Mouse (Mus musculus): ENCODE measurements around the gene Tmcc3.
"Not testable (repeated sequence)": the region's sequence is repeated elsewhere in the genome, so short reads cannot be mapped to it uniquely, and the experiment has no call there.

The Tmcc3 gene

DNA sequence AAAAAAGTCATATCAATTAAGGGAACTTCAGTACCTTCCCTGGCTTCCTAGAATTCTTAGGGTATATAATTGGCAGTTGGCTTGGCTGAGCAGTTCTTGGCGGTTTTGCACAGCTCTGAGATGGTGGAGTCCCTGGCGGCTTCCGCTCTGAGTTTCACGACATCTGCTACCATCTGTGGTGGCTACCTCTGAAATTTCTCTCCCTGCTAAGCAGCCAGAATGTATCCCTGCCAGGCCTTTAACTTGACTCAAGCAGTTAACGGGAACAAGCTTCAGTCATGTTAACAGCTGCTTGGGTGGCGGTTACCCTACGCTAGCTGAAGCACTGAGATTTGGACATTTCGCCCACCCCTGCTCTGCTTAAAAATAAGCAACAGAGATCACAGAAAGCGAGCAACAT is 284.0 kb downstream of the Tmcc3 start:
- no peak for DNase-seq

GRCm38 (mm10) chr10:94599846-94600245 is 288.1 kb downstream of the Tmcc3 start:
- DNase-seq = not testable (repeated sequence)

DNA sequence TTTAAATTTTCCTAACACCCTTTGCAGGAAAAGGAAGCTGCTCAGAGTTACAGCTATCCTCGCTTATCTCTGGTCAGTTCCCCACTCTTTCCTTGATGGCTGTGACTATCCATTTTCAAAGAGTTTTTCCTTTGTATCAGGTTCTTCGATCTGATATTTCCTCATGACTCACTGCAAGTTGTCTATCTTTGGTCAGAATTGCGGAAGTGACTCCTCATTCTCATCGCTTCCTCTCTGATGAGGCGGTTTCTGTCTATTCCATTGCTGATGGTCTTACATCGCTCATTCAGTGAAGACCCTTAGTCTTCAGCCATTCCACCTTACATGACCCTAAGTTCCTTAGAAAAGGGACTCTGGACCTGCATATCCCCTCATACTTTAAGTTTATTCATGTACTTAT is 289.3 kb downstream of the Tmcc3 start:
- DNase-seq = no peak

- DNase-seq = no peak
These were observed 293.7 kb downstream of the Tmcc3 start for GRCm38 (mm10) chr10:94605491-94605890.

- DNase-seq = peak; percentile 72
These were observed 297.6 kb downstream of the Tmcc3 start for GRCm38 (mm10) chr10:94609309-94609777.

DNA sequence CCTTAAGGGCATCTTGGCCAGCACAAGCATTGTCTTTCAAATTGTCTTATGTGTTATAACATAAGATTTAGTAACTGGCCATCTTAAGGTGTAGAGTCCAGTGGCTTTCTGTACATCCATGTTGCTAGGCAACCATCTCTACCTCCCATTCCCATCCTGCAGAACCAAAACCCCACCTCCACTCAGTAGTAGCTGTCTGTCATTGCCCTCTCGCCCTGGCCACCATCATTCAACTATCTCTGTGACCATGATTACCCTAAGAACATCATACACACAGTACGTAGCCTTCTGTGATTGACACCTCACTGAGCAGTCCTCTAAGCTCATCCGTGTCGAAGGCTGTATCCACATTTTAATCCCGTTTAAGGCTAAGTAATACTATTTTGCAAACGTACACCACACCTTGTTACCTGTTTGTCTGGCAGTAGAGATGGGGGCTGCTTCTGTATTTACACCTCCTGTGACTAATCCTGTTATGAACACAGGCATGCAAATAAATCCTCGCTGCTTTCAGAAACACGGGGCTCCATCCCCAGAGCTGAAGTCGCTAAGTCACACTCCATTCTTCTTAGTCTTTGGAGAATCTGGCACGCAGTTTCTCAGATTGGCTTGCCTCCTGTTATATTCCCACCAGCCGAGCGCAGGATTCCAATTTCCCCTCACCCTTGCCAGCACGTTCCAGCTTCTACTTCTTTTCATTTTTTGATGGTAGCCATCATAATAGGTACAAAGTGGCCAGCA is 299.6 kb downstream of the Tmcc3 start:
- DNase-seq = no peak

DNA sequence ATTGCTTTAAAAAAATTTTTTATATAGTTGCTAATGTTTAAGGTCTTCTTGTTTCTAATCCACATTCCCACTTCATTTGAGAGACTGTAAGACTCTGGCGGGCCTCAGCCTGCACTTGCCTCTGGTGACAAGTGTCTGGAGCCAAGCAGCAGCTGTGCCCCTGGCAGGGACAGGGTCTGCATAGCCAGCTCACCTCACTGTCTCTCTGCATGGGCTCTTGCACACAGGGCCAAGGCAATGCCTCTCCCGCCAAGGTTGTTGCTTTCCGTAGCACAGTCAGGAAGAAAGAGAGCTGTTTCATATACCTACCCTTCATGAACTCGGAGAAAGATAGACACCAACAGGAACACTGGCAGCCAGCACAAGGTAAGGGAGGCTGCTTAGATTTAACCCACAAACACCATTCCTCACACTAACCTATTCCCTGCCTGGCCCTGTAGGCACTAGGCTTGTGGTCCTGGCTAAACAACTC is 300.3 kb downstream of the Tmcc3 start:
- no peak for DNase-seq

DNA sequence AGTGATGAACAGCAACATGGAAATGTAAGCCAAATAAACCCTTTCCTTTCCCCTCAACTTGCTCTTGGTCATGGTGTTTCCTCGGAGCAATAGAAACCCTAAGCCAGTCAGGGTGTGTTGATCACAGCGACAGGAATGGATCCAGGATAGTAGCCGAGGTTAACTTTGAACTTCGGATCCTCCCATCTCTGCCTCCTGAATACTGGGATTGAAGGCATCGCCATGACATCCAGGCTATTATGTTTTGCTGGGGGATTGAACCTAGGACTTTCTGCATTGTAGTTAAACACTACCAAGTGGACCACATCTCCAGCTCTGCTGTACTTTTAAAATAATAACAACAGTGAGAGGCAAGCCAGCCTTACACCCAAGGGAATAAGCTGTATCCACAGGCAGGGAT is 307.8 kb downstream of the Tmcc3 start:
- no peak for DNase-seq

DNA sequence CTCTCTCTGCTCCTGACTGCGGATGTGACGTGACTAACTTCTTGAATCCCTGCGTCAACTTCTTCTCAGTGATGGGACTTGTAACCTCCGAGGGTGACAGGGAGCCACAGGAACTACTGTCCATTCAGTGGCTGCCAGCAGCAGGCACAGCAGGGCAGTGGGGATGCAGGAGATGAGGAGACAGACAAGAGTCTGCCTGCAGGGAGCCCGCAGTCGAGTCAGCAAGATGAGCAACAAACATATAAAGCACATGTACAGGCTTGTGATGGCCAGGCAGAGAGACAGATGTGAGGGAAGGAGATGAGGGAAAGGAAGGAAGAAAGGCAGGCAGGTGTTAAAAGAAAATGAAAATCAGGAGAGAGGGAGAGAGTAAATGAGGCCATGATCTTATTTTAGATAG is 308.8 kb downstream of the Tmcc3 start:
- no peak for DNase-seq

DNA sequence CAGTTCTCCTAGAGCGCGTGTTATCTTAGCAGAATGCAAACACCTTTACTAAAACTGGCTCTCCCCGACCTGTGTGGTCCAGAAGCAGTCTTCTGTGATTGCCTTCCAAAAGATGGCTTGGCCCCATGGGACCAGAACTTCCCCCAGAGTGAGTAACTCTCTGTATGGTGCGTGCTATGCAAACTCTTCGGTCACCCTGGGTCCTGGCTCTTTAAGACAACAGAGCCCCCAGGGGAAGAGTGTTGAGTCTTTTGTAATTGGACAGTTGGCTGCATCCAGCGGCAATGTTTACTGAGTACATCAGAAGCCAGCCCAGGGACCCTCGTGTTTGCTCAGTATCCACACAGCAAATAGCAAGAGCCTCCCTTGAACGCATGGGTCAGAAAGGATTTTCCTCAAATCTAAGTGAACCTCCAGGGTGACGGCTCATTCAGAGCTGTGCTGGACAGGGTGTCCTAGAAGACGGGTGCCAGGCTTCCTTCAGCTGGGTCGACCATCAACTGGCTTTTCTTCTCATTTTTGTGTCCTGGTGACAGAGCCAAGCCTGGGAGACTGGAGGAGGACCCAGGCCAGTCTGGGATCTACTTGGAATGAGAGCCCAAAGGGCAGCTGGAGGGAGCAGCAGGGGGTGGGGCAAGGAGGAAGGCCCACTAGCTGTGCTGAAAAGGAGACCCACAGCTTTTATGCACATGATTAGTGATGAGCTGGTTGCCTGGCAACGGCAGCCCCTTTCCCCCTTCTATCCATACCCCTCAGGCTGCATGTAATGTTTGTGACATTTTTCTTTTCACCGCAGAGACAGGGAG is 309.9 kb downstream of the Tmcc3 start:
- DNase-seq = no peak

DNA sequence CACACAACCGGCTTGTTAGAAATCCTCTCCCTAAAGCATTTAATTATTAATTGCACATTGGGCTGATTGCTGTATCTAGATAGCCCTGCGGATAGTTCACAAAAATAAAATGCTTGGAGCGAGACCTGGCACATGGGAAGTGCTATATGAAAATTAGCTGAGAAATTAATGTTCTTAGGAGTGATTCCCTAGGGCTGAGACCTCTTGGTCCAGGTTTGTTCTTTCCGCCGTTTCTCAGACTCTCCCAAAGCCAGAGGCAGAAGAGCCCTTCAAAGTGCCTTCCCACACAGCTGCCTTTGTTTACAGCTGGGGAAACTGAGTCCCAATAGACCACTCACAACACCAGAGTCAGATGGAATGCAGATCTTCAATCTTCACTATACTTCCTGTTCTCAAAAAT is 310.5 kb downstream of the Tmcc3 start:
- no peak for DNase-seq

DNA sequence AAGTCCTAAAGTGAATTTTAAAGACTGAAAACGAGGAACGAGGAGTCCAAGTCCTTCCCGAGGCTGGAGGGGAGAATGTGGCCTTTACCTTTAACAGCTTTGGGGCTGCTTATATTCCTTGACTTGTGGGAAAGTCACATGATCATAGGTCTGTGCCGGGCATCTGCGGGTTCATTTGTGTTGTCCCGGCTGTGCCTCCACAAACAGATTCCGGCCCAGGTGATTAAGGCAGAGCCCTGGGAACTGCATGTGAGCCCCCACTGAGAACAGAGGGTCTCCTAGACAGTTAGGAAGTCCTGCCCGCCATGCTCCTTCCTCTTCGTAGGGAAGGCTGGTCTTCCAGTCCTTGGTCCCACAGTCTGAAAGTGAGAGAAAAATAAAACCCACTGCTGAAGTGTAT is 311.1 kb downstream of the Tmcc3 start:
- no peak for DNase-seq

GRCm38 (mm10) chr10:94623617-94624016 is 311.9 kb downstream of the Tmcc3 start:
- peak; percentile 82 for DNase-seq

GRCm38 (mm10) chr10:94625036-94625435 is 313.3 kb downstream of the Tmcc3 start:
- no peak for DNase-seq

DNA sequence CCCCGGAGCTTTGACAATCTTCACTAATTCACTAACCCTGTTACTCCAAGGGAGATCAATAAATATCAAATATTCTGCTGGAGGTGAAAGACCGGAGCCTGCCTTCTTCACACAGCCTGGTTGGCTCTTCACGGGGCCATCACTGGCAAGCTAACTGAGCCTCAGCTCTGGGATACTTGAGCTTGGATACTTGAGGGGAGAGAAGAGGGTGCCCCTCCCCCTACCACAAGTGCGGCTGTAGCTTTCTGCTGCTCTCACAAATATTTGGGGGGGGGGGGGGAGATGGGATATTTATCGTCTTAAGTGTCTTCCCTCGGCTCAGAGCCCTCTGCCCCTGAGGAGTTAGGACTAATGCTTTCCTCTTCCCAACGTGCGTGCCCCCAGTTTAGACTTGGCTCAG is 313.9 kb downstream of the Tmcc3 start:
- DNase-seq = no peak

GRCm38 (mm10) chr10:94630771-94631280 is 319.1 kb downstream of the Tmcc3 start:
- no peak for DNase-seq

GRCm38 (mm10) chr10:94631541-94632113 is 319.9 kb downstream of the Tmcc3 start:
- no peak for DNase-seq

DNA sequence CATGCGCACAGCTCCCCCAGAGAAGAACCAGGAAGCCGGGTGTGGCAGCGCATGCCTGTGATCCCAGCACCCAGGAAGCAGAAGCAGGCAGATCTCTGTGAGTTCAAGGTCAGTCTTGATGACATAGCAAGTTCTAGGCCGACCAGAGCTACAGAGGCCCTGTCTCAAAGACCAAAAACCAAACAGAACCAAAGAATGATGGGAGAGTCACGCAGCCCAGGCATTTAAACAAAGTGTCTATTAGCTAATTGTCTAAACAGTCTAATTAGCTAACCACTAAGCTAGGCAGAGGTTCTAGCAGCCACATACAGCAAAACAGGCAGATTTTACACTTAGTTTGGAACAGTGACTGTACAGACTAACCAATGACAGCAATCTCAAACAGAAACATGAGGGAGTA is 320.5 kb downstream of the Tmcc3 start:
- no peak for DNase-seq

DNA sequence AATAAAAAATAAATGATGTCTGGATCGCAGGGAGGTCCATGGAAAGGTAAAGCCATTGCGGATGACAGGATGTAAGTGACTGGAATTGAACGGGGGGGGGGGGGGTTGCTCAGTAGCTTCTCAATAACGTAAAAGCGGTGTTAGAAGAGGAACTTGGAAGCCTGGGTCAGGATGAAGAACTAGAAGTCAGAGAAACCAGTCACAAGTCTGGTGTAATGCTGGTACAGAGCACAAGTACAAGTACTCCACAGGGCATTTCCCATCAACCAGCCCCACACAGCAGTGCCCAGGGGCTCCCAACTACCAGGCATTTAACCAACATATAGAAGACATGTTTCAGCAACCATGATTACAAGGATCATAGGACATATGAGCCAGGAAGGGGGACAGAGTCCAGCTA is 326.9 kb downstream of the Tmcc3 start:
- no peak for DNase-seq

GRCm38 (mm10) chr10:94639281-94639680 is 327.5 kb downstream of the Tmcc3 start:
- DNase-seq = no peak

DNA sequence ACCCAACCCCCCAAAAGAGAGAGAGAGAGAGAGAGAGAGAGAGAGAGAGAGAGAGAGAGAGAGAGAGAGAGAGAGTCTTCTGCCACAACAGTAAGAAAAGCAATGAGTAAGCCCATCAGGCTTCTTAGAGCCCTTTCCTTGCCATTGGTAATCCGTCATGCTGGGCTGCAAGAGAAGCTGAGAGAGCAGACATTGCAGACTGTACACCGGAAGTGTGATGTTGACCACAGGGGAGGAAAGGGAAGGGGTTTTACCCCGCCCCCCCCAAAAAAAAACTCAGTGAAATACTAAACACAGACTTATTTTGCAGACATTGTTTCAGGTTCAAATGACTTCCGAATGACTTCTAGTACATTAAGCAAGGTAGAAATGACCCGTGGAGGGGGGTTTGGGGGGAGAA is 328.3 kb downstream of the Tmcc3 start:
- no peak for DNase-seq

Measured in thymus, postnatal 4 days (tissue).